In the genomic region with DNA sequence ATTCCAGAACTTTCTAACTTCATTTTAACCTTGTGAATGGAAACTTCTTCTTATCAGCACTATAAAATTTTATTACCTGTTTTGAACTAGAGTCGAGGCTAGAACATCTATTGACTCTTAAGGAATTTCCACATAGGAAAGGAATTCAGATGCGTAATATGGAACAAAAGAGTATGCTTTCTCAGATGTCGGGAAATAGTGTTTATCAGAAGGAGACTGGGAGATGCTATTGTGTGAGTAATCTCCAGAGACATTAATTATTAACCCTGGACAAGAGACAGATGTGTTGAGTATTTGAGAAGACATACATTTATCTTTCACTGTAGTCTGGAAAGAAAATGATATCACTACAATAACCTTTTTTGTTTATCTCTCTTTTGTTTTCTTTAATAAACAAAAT, we compare ENCODE assay signal across 16 mouse cellular contexts.
"Had no signal": no experiment of that assay in that cellular context is flagged by ENCODE, and none has a peak within 500 bp of the region (broad histone marks: within the 10 kb centered on the region; RNA-seq: fewer than 3 reads in every experiment).

No protein-coding gene starts in this region.

- H3K4me3 ChIP-seq: neural tube, embryonic 13.5 days; neural tube, embryonic 15.5 days; stomach, embryonic 15.5 days had no signal

- H3K4me1 ChIP-seq: neural tube, embryonic 13.5 days; neural tube, embryonic 15.5 days; stomach, embryonic 15.5 days had no signal

- H3K9ac ChIP-seq: neural tube, embryonic 13.5 days; neural tube, embryonic 15.5 days; stomach, embryonic 15.5 days had no signal

- DNase-seq: retina, postnatal 1 day; right cerebral cortex, adult 18-20 months; right cerebral cortex, postnatal 14 days; right cerebral cortex, postnatal 25 days; right cerebral cortex, postnatal 4 days; spleen, adult 18-20 months; thymus, adult 18-20 months; thymus, adult 2 months; thymus, postnatal 14 days; thymus, postnatal 25 days; thymus, postnatal 36 days; thymus, postnatal 4 days had no signal

- H3K27ac ChIP-seq: neural tube, embryonic 13.5 days; neural tube, embryonic 15.5 days; stomach, embryonic 15.5 days; stomach, postnatal 0 days had no signal

- H3K4me2 ChIP-seq: neural tube, embryonic 13.5 days; neural tube, embryonic 15.5 days; stomach, embryonic 15.5 days had no signal

- H3K27me3 ChIP-seq: neural tube, embryonic 13.5 days; neural tube, embryonic 15.5 days; stomach, embryonic 15.5 days had no signal

- H3K9me3 ChIP-seq: neural tube, embryonic 13.5 days; neural tube, embryonic 15.5 days; stomach, embryonic 15.5 days had no signal

- H3K36me3 ChIP-seq: neural tube, embryonic 13.5 days; neural tube, embryonic 15.5 days; stomach, embryonic 15.5 days had no signal
